Comparison of ENCODE assay signal across 10 mouse cellular contexts in the genomic region with DNA sequence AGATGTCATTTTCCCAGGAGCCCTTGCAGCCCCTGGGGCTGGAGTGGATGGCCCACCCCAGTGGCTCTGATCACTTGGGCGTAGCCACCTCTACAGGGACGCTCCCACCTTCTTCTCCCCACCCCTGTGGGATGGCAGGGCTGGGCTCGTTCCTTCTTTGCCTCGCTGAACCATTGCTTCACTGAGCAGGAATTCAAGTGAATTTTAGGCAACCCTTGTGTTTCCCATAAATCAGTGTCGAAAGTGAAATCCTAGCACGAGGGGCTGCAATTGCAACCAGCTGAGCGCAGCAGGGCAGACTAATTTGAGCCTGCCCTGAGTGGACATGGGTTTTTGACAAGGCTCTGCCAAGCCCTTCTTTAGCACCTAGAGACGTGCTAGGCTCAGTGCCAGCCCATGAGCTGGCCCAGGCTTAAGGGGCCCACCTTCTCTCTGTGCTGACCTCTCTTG. TPM values are rescaled to one million over a fixed set of nuclear protein-coding genes. Genes with fewer than 3 reads are reported as not detected.
DNase-seq lines count a peak whose midpoint lies in the region; ATAC-seq lines count a peak whose summit lies in the region.
"Had no signal": no experiment of that assay in that cellular context is flagged by ENCODE, and none has a peak within 500 bp of the region (broad histone marks: within the 10 kb centered on the region; RNA-seq: fewer than 3 reads in every experiment).

No protein-coding gene starts in this region.

- intact Hi-C loops in heart, postnatal 14 days (cut with DNase I) = no loop called here

- peak; percentile 93 for ATAC-seq in kidney, embryonic 15.5 days (replicated peaks; ENCODE audit: low FRiP score)
- no peak; the same call in 1 of the 2 replicates for ATAC-seq in embryonic facial prominence, embryonic 12.5 days (ENCODE audit: insufficient number of reproducible peaks, insufficient read depth, low FRiP score, low TSS enrichment)
- no peak for ATAC-seq in neural tube, embryonic 15.5 days (ENCODE audit: low FRiP score)
- ATAC-seq in CD4-positive, CD25-positive, alpha-beta regulatory T cell, adult 4 months = no peak

- 15% methylated on average over 8 of the region's 8 CpGs for WGBS in kidney, embryonic 15.5 days
- WGBS in embryonic facial prominence, embryonic 12.5 days = 30% methylated on average over 8 of the region's 8 CpGs
- 42% methylated on average over 8 of the region's 8 CpGs for WGBS in neural tube, embryonic 15.5 days

- H3K27me3 ChIP-seq in kidney, embryonic 15.5 days = no peaks in the 10 kb centered on the region
- no peaks in the 10 kb centered on the region for H3K27me3 ChIP-seq in embryonic facial prominence, embryonic 12.5 days
- H3K27me3 ChIP-seq in neural tube, embryonic 15.5 days (replicated peaks) = no peaks in the 10 kb centered on the region
- H3K27me3 ChIP-seq: midbrain, embryonic 12.5 days had no signal

- H3K27ac ChIP-seq in kidney, embryonic 15.5 days = peak overlapping the region; percentile 90
- peak overlapping the region; percentile 82 for H3K27ac ChIP-seq in embryonic facial prominence, embryonic 12.5 days
- H3K27ac ChIP-seq in neural tube, embryonic 15.5 days (replicated peaks) = peak overlapping the region; percentile 33; the same call in 1 of the 2 replicates
- H3K27ac ChIP-seq: midbrain, embryonic 12.5 days had no signal

- H3K4me3 ChIP-seq in kidney, embryonic 15.5 days (replicated peaks) = no peak overlapping the region
- no peak overlapping the region for H3K4me3 ChIP-seq in embryonic facial prominence, embryonic 12.5 days
- H3K4me3 ChIP-seq in neural tube, embryonic 15.5 days (replicated peaks) = no peak overlapping the region
- H3K4me3 ChIP-seq: midbrain, embryonic 12.5 days had no signal

- no peak overlapping the region; the same call in 1 of the 2 replicates for H3K9ac ChIP-seq in kidney, embryonic 15.5 days
- no peak overlapping the region for H3K9ac ChIP-seq in embryonic facial prominence, embryonic 12.5 days
- no peak overlapping the region for H3K9ac ChIP-seq in neural tube, embryonic 15.5 days (replicated peaks)
- H3K9ac ChIP-seq: midbrain, embryonic 12.5 days had no signal

- H3K36me3 ChIP-seq in kidney, embryonic 15.5 days = no peaks in the 10 kb centered on the region
- no peaks in the 10 kb centered on the region for H3K36me3 ChIP-seq in embryonic facial prominence, embryonic 12.5 days
- no peaks in the 10 kb centered on the region for H3K36me3 ChIP-seq in neural tube, embryonic 15.5 days
- H3K36me3 ChIP-seq: midbrain, embryonic 12.5 days had no signal

- peaks cover 59% of the 10 kb centered on the region for H3K4me1 ChIP-seq in kidney, embryonic 15.5 days
- H3K4me1 ChIP-seq in embryonic facial prominence, embryonic 12.5 days = peaks cover 36% of the 10 kb centered on the region
- peaks cover 18% of the 10 kb centered on the region for H3K4me1 ChIP-seq in neural tube, embryonic 15.5 days

- peak overlapping the region; percentile 8; the same call in 1 of the 2 replicates for H3K4me2 ChIP-seq in kidney, embryonic 15.5 days
- no peak overlapping the region for H3K4me2 ChIP-seq in embryonic facial prominence, embryonic 12.5 days (replicated peaks)
- H3K4me2 ChIP-seq in neural tube, embryonic 15.5 days = no peak overlapping the region
- H3K4me2 ChIP-seq: midbrain, embryonic 12.5 days had no signal

- no peak for DNase-seq in kidney, postnatal 36 days
- peak; percentile 52 to 57 for DNase-seq in heart, postnatal 14 days
- DNase-seq in layer of hippocampus, adult 11-12 months (ENCODE audit: low spot score) = no peak
- no peak for DNase-seq in yolk sac, embryonic 10.5 days (ENCODE audit: low spot score)

- no peaks in the 10 kb centered on the region for H3K9me3 ChIP-seq in kidney, embryonic 15.5 days (replicated peaks)
- no peaks in the 10 kb centered on the region for H3K9me3 ChIP-seq in embryonic facial prominence, embryonic 12.5 days
- no peaks in the 10 kb centered on the region for H3K9me3 ChIP-seq in neural tube, embryonic 15.5 days (replicated peaks)
- H3K9me3 ChIP-seq: midbrain, embryonic 12.5 days had no signal

RNA-seq across cellular contexts. Expression of a gene that starts 47.6 kb away (rescaled TPM):
- polyA plus RNA-seq in kidney, embryonic 15.5 days (2015; fragmentation: Nextera tagmentation; extraction: Ambion mirVana) = 1.8 and 2.3 TPM in 2 replicates
- 0.20 and 0.90 TPM in 2 replicates for polyA plus RNA-seq in embryonic facial prominence, embryonic 12.5 days (2016; fragmentation: Nextera tagmentation; extraction: Ambion mirVana)
- not detected for total RNA-seq in heart, postnatal 14 days (2021)
- polyA plus RNA-seq in neural tube, embryonic 15.5 days (2015; fragmentation: Nextera tagmentation; extraction: Ambion mirVana) = 0.22 and 3.6 TPM in 2 replicates
- polyA plus RNA-seq in CD4-positive, CD25-positive, alpha-beta regulatory T cell, adult 4 months (2017; shearing (Covaris generic)) = 1 to 10 TPM; 1.1 to 5.0 TPM
- total RNA-seq: left cerebral cortex, postnatal 25 days had no signal

Comparison
In these comparisons a context has a peak if more than half of its experiments do, and no peak if none do; other contexts are left out.
1. H3K27ac ChIP-seq: peak in every context shown above with its lines; median percentile 90 in kidney, embryonic 15.5 days; 82 in embryonic facial prominence, embryonic 12.5 days; 33 in neural tube, embryonic 15.5 days.
2. DNase-seq: peak in heart, postnatal 14 days (2 of 2); none in kidney, postnatal 36 days (0 of 2), layer of hippocampus, adult 11-12 months (single experiment) and yolk sac, embryonic 10.5 days (single experiment).